9 mouse cellular contexts compared by ENCODE assay signal in genomic region chr6:97523118-97523517, GRCm38 (mm10).
A peak's percentile ranks its signal among the peaks of the same experiment; 100 is the strongest.
DNase-seq lines count a peak whose midpoint lies in the region; ATAC-seq and TF ChIP-seq lines count a peak whose summit lies in the region.
"Had no signal": no experiment of that assay in that cellular context is flagged by ENCODE, and none has a peak within 500 bp of the region (broad histone marks: within the 10 kb centered on the region; RNA-seq: fewer than 3 reads in every experiment).

No protein-coding gene starts in this region.

- WGBS in forebrain, embryonic 11.5 days = 3% methylated on average over 11 of the region's 11 CpGs
- 1% methylated on average over 11 of the region's 11 CpGs for WGBS in heart, postnatal 0 days

- TF ChIP-seq EP300 in heart, postnatal 0 days (IDR thresholded peaks at IDR 0.05; ENCODE audit: low read depth) = no peak

- no peak overlapping the region for H3K27ac ChIP-seq in forebrain, embryonic 11.5 days (ENCODE audit: low read depth, low read length)
- no peak overlapping the region for H3K27ac ChIP-seq in heart, postnatal 0 days (ENCODE audit: low read depth)

- H3K4me2 ChIP-seq in forebrain, embryonic 11.5 days (ENCODE audit: low read depth, low read length, severe bottlenecking) = 0 out of 2 replicates have a peak overlapping the region, but pooled peaks have one; percentile 15
- peak overlapping the region; percentile 42; the same call in 1 of the 2 replicates for H3K4me2 ChIP-seq in heart, postnatal 0 days (ENCODE audit: low read depth, low read length)

- ATAC-seq in CD4-positive, CD25-positive, alpha-beta regulatory T cell, adult 4 months = peak; percentile 90
- ATAC-seq in forebrain, embryonic 11.5 days (replicated peaks; ENCODE audit: low FRiP score) = peak; percentile 57
- peak; percentile 37; the same call in 1 of the 2 replicates for ATAC-seq in heart, postnatal 0 days (ENCODE audit: insufficient read depth, low read depth)
- ATAC-seq in neutrophil, adult 5-6 weeks (ENCODE audit: extremely low read depth, insufficient number of reproducible peaks, low FRiP score, poor library complexity, severe bottlenecking) = peak; percentile 65; the same call in 1 of the 2 replicates

- no peaks in the 10 kb centered on the region for H3K9me3 ChIP-seq in forebrain, embryonic 11.5 days (ENCODE audit: control insufficient read depth, low read length)
- H3K9me3 ChIP-seq in heart, postnatal 0 days (replicated peaks; ENCODE audit: control insufficient read depth, low read length) = no peaks in the 10 kb centered on the region

- no peak for TF ChIP-seq POLR2A in brain, embryonic 14.5 days (IDR thresholded peaks at IDR 0.05; ENCODE audit: borderline replicate concordance, extremely low read depth, insufficient read depth, insufficient read length, poor library complexity, severe bottlenecking)

- no peak overlapping the region for H3K9ac ChIP-seq in forebrain, embryonic 11.5 days (ENCODE audit: low read length)
- no peak overlapping the region for H3K9ac ChIP-seq in heart, postnatal 0 days (replicated peaks; ENCODE audit: low read depth, low read length)

- no peaks in the 10 kb centered on the region; the same call in 1 of the 2 replicates for H3K27me3 ChIP-seq in forebrain, embryonic 11.5 days (ENCODE audit: control insufficient read depth, insufficient read depth, low read length)
- peaks cover 38% of the 10 kb centered on the region for H3K27me3 ChIP-seq in heart, postnatal 0 days (ENCODE audit: control insufficient read depth, insufficient read depth, low read length)

- peak; percentile 98 for TF ChIP-seq CTCF in brain, embryonic 14.5 days (IDR thresholded peaks at IDR 0.05; ENCODE audit: borderline replicate concordance, extremely low read depth, insufficient read depth, insufficient read length)
- peak; percentile 92 for TF ChIP-seq CTCF in heart, postnatal 0 days (IDR thresholded peaks at IDR 0.05; ENCODE audit: low read depth)

- H3K4me3 ChIP-seq in forebrain, embryonic 11.5 days (ENCODE audit: low read depth, low read length) = no peak overlapping the region
- no peak overlapping the region for H3K4me3 ChIP-seq in heart, postnatal 0 days (ENCODE audit: low read depth, low read length)
- H3K4me3 ChIP-seq: erythroblast, embryonic 14.5 days had no signal

- DNase-seq in brain, embryonic 14.5 days (ENCODE audit: low read depth) = peak; percentile 95
- DNase-seq in forebrain, embryonic 11.5 days (ENCODE audit: low spot score) = peak; percentile 93
- peak; percentile 77 for DNase-seq in heart, postnatal 0 days (ENCODE audit: low spot score)
- DNase-seq in kidney, postnatal 25 days = peak; percentile 79 to 82
- peak; percentile 60 to 77 for DNase-seq in lung, adult 18-20 months
- peak; percentile 93 for DNase-seq in testis, postnatal 10 days (ENCODE audit: low spot score)

- peaks cover 11% of the 10 kb centered on the region; the same call in 1 of the 2 replicates for H3K4me1 ChIP-seq in forebrain, embryonic 11.5 days (replicated peaks; ENCODE audit: control insufficient read depth, insufficient read depth, low read length)
- H3K4me1 ChIP-seq in heart, postnatal 0 days (ENCODE audit: control insufficient read depth, insufficient read depth) = 0 out of 2 replicates have a peak, but pooled peaks cover 7% of the 10 kb centered on the region

- no peaks in the 10 kb centered on the region for H3K36me3 ChIP-seq in forebrain, embryonic 11.5 days (ENCODE audit: control insufficient read depth, insufficient read depth, low read length)
- H3K36me3 ChIP-seq in heart, postnatal 0 days (replicated peaks; ENCODE audit: control insufficient read depth, insufficient read depth, low read length) = no peaks in the 10 kb centered on the region

Comparison
In these comparisons a context has a peak if more than half of its experiments do, and no peak if none do; other contexts are left out.
1. ATAC-seq: peak in every context shown above with its lines; median percentile 90 in CD4-positive, CD25-positive, alpha-beta regulatory T cell, adult 4 months; 65 in neutrophil, adult 5-6 weeks; 57 in forebrain, embryonic 11.5 days; 37 in heart, postnatal 0 days.